Mouse (Mus musculus): Measurements from ENCODE around the gene Fcho2. TPM values are rescaled to one million over a fixed set of nuclear protein-coding genes. Genes with fewer than 3 reads are reported as not detected.
A peak's percentile ranks its signal among the peaks of the same experiment; 100 is the strongest.

The Fcho2 gene
- polyA plus RNA-seq, 1 experiment = 34.3 TPM

GRCm38 (mm10) chr13:98804480-98804879 lies 10.8 kb downstream of the Fcho2 start:
- DNase-seq (ENCODE audit: low spot score) = no peak

GRCm38 (mm10) chr13:98803699-98804098 lies 11.6 kb downstream of the Fcho2 start:
- DNase-seq (ENCODE audit: low spot score) = no peak

GRCm38 (mm10) chr13:98802957-98803356 lies 12.3 kb downstream of the Fcho2 start:
- DNase-seq (ENCODE audit: low spot score) = no peak

DNA sequence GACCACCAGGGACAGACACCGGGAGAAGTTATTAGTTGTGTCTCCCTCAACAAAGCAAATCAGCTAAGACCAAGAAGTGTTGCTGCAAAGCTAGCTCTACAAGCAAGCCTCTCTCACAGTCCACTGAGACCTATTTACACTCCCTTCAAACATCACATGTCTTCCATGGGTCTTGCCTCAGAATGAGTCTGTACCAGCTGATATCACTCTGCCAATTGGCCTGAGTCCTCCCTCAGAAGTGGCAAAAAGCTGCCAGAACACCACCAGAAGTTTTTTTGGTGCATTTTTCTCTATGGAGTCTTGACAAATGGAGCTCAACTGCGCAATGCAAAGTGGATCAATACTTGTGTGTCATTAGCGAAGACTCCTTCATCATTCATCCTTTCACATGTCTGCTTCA lies 19.7 kb downstream of the Fcho2 start:
- no peak for DNase-seq (ENCODE audit: low spot score)

- no peak for DNase-seq (ENCODE audit: low spot score)
Observed at GRCm38 (mm10) chr13:98792864-98793263, 22.4 kb downstream of the Fcho2 start.

DNA sequence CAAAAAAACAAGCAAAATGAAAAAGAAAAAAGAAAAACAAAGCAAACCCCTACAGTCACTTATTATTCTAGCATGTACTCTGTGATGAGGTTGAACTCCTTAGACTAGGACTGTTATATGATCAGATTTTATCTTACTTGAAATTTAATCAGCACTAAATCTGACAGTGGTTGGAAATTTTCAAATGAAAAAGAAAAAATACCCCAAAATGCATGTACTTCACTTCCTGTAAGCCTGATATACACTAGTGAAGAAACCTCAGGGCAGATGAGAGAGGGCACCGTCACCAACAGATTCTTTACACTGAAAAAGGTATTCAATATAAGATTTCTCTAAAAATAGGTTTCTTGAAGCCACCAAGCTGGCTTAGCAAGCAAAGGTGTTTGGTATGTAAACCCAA lies 23.6 kb downstream of the Fcho2 start:
- DNase-seq (ENCODE audit: low spot score) = no peak

GRCm38 (mm10) chr13:98786970-98787685 lies 28.1 kb downstream of the Fcho2 start:
- DNase-seq (ENCODE audit: low spot score) = no peak

GRCm38 (mm10) chr13:98777959-98778358 lies 37.3 kb downstream of the Fcho2 start:
- DNase-seq (ENCODE audit: low spot score) = no peak

DNA sequence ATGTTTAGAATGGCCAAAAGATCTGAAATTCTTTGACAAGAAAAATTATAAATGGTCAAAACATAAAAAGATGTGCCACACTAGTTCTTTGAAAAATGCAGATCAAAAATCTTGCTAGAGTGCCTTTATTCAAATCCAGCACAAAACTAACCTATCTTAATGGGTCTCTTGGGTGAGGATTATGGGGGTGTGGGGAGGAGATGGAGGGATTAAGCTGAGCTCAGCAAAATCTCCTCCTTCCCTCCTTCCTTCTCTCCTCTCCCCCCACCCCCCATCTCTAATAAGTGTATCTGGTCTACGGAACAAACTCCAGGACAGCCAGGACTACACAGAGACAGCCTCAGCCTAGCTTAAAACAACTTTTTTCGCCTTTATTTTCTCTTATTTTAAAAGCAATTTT lies 43.8 kb downstream of the Fcho2 start:
- no peak for DNase-seq (ENCODE audit: low spot score)

DNA sequence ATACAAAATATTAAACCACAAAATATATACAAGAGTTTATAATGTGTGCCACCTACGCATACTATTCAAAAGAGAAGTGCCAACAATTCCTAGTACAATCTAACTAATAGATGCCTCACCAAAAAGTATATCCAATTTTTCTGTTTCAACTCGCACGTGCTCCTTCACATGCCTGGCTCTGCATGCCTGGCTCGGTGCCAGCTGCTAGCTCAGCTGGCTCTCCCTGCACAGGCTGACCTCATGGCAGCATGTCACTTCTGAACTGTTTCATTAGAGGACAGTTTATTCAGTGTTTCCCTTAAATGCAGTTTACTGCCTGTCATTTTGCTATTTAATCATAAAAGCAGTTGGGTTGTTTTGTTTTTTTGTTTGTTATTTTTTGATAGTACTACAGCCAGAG lies 46.9 kb downstream of the Fcho2 start:
- DNase-seq (ENCODE audit: low spot score) = peak; percentile 35

GRCm38 (mm10) chr13:98761771-98762170 lies 53.5 kb downstream of the Fcho2 start:
- DNase-seq (ENCODE audit: low spot score) = no peak

DNA sequence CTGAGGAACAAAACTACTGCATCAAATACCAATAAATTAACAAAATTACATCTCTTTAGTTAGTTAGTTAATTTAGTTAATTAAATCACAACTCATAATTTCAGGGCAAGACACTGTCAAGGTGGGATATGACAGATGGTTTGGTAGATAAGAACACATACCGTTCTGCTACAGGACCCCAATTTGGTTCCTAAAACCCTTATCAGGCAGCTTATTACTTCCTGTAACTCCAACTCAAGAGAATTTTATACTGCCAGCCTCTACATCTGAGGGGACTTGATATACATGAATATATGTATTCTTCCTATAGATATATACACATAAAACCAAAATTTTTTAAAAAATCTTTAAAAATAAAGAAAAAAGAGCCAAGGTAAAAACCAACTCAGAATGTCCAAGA lies 59.4 kb downstream of the Fcho2 start:
- no peak for DNase-seq (ENCODE audit: low spot score)

- DNase-seq (ENCODE audit: low spot score) = no peak
Observed at GRCm38 (mm10) chr13:98744679-98745078, 70.6 kb downstream of the Fcho2 start.

GRCm38 (mm10) chr13:98743829-98744228 lies 71.4 kb downstream of the Fcho2 start:
- DNase-seq (ENCODE audit: low spot score) = no peak

GRCm38 (mm10) chr13:98743214-98743613 lies 72.0 kb downstream of the Fcho2 start:
- no peak for DNase-seq (ENCODE audit: low spot score)

- no peak for DNase-seq (ENCODE audit: low spot score)
Observed at GRCm38 (mm10) chr13:98738213-98738612, 77.0 kb downstream of the Fcho2 start.

DNA sequence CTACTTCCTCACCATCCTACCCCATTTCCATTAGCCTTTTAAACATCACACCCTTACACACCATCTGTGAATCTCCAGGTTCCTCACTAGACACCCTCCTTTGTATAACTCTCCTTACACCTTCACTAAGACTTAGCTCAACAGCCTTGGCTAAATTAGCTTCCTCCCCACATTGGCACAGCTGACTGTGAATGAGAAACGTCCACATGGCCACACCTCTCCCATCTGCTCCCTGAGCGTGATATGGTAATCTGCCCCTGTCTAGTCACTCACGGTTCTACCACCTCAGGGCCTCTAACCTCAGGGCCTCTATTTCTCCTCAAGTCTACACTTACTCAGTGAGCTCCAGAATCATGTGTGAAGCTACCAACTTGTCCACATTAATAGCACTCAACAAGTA lies 82.0 kb downstream of the Fcho2 start:
- DNase-seq (ENCODE audit: low spot score) = no peak

DNA sequence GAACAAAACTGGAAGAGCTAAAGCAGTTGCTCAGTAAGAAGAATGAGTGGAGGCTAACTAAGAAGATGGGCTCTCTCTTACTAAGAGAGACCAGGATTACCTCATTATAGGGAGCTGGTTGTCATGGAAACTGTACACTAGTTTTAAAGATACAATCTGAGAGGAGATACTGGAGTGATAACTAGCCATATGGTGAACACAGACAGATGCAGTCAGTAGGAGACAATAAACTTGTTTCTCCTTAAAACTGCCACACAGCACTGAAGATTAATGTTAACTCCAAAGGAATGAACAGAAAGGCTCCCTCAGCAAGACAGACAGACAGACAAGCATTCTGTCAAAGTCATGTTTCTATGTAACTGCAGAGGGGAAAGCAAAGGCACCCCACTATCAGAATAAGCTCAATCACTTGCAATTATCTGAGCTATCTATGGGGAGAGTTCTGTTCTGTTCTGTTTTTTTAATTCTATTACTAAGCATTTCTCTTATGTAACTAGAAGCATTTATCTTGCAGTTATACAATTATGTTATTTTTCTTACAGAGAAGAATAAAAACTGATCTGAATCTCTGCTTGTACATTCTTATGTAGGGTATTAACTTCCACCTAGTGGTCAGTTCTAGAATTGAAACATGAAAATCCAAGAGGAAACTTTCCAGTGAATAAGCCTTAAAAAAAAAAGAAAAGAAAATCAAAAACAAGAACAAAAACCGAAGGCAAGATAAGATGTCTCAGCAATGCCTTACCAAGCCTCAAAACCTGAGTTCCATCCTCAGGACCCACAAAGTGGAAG lies 85.8 kb downstream of the Fcho2 start:
- no peak for DNase-seq (ENCODE audit: low spot score)

DNA sequence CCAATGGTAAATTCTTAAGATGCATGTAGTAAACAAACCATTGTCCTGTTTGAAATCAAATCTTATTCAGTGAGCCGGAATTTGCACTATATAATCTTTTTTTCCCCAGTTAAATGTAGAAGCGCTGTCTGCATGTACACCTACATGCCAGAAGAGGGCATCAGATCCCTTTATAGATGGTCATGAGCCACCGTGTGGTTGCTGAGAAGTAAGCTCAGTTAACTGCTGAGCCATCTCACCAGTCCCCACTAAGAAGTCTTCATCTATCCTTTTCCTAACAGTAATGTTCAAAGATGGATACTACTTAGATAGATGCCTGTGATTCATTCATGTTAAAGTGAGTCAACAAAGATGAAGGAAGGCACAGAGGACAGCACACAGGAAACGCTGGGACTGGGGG lies 88.8 kb downstream of the Fcho2 start:
- DNase-seq (ENCODE audit: low spot score) = no peak

GRCm38 (mm10) chr13:98723430-98723829 lies 91.8 kb downstream of the Fcho2 start:
- DNase-seq (ENCODE audit: low spot score) = no peak

DNA sequence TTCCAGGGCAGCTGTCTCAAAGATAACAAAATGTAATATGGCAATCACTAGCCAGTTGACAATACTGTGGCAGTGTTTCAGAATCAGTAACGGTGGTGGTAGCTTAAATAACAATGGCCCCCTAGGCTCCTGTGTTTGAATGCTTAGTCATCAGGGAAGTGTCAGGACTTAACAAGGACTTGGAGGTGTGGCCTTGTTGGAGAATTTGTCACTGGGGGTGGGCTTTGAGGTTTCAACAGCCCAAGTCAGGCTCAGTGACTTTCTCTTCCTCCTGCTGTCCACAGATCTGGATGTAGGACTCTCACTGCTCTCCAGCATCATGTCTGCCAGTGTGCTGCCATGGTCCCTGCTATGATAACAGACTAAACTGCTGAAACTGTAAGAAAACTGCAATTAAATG lies 93.0 kb downstream of the Fcho2 start:
- no peak for DNase-seq (ENCODE audit: low spot score)

- no peak for DNase-seq (ENCODE audit: low spot score)
Observed at GRCm38 (mm10) chr13:98716176-98716575, 99.1 kb downstream of the Fcho2 start.

DNA sequence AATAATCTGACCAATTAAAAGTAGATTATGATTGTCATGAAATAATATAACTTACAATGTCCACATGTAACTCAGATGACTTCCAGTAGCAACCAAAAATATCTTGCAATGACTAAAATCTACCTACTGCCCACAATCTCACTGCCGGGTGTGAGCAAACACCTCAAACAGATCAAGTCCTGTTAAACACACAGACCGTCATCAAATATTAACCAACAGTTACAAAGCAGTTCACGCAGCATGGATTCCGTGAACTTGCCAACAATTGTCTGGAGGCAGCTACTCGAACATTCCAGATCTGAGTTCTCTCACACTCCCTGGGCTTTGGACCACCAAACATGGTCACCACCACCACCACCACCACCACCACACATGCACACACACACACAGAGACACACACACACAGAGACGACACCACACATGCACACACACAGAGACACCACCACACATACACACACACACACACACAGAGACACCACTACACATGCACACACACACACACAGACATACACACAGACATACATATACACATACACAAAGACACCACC lies 99.7 kb downstream of the Fcho2 start:
- no peak for DNase-seq (ENCODE audit: low spot score)

All from urinary bladder, adult 2 months (tissue).